Mouse (Mus musculus) liver, embryonic 14.5 days (tissue): Measurements from ENCODE around the gene Fryl. TPM values are rescaled to one million over a fixed set of nuclear protein-coding genes. Genes with fewer than 3 reads are reported as not detected.
A peak's percentile ranks its signal among the peaks of the same experiment; 100 is the strongest.

ENCODE experiments used
- ATAC-seq: fragments of 200-750 bp; cut with Nextera tagmentation; 2 replicates; pipeline ENCODE4 v1.8.0; 2017; ENCODE audit warnings: moderate number of reproducible peaks, mild to moderate bottlenecking, moderate library complexity; ENCODE audit not compliant: insufficient read depth
- DNase-seq, 3 experiments: peaks; one replicate each; pipeline ENCODE4 v3.0.0-alpha.2; 2012 to 2013; ENCODE audit warnings: low read depth in 3 of 3, low spot score in 3 of 3
- H3K27ac ChIP-seq: fragments of 300-500 bp; sonication (generic); 2 replicates; pipeline ENCODE4 v1.5.1; 2014; ENCODE audit warnings: moderate library complexity, mild to moderate bottlenecking, control low read depth, inconsistent platforms
- H3K27me3 ChIP-seq: fragments of 300-500 bp; sonication (generic); 2 replicates; pipeline ENCODE4 v1.6.1; 2014; ENCODE audit warnings: mild to moderate bottlenecking, low read length, moderate library complexity; ENCODE audit not compliant: control insufficient read depth, insufficient read depth
- H3K36me3 ChIP-seq: fragments of 300-500 bp; sonication (generic); replicated peaks from 2 replicates; pipeline ENCODE4 v1.6.1; 2014; ENCODE audit warnings: low read depth; ENCODE audit not compliant: control insufficient read depth, insufficient read depth
- H3K4me1 ChIP-seq, 2 experiments: fragments of 200-500 bp in 1 of 2; fragments of 300-500 bp in 1 of 2; sonication (generic) in 1 of 2; replicated peaks; 2 replicates each; pipeline ENCODE4 v1.6.1; 2012 to 2014; ENCODE audit warnings: antibody characterized with exemption in 1 of 2, inconsistent platforms in 1 of 2, low read length in 1 of 2; ENCODE audit not compliant: control insufficient read depth in 2 of 2, insufficient read depth in 2 of 2
- H3K4me2 ChIP-seq: fragments of 300-500 bp; sonication (generic); 2 replicates; pipeline ENCODE4 v1.6.1; 2014; ENCODE audit warnings: low read depth, mild to moderate bottlenecking, control low read depth, moderate library complexity
- H3K4me3 ChIP-seq, 2 experiments: fragments of 200-500 bp in 1 of 2; fragments of 300-500 bp in 1 of 2; sonication (generic) in 1 of 2; 2 replicates each; pipeline ENCODE4 v1.5.1; 2012 to 2014; ENCODE audit warnings: low read depth in 2 of 2, low read length in 2 of 2, mild to moderate bottlenecking in 2 of 2, control low read depth in 1 of 2, inconsistent platforms in 1 of 2, moderate library complexity in 1 of 2; ENCODE audit not compliant: insufficient read depth in 1 of 2
- H3K9ac ChIP-seq: fragments of 300-500 bp; sonication (generic); replicated peaks from 2 replicates; pipeline ENCODE4 v1.6.1; 2014; ENCODE audit warnings: mild to moderate bottlenecking, control low read depth, moderate library complexity
- H3K9me3 ChIP-seq: fragments of 300-500 bp; sonication (generic); 2 replicates; pipeline ENCODE4 v1.6.1; 2016; ENCODE audit warnings: low read length, mixed read lengths; ENCODE audit not compliant: control insufficient read depth
- CTCF ChIP-seq: IDR thresholded peaks from 2 replicates; pipeline ENCODE4 v1.5.1; 2016; ENCODE audit warnings: antibody characterized with exemption, low read depth, control low read depth
- EP300 ChIP-seq: IDR thresholded peaks from 2 replicates; pipeline ENCODE4 v1.6.1; 2016; ENCODE audit warnings: antibody characterized with exemption, low read depth
- WGBS: fragments of 180-500 bp; shearing (Covaris S2); extraction: QIAGEN DNeasy Blood & Tissue Kit; methylation state at CpG from one replicate; pipeline ENCODE4 v1.1.7; 2014; ENCODE audit not compliant: insufficient replicate concordance; 5-methylcytosine and 5-hydroxymethylcytosine counted together
- polyA plus RNA-seq, 2 experiments: library from polyadenylated mRNA; depleted of rRNA in 1 of 2; stranded (reverse) in 1 of 2; unstranded in 1 of 2; fragments of >200 nt; fragmentation: Nextera tagmentation in 1 of 2; extraction: Ambion mirVana in 1 of 2; gene quantifications; 2 replicates each; pipeline versions ENCODE4 v1.2.1 to v1.2.3; 2012 to 2014

The Fryl gene
- polyA plus RNA-seq, 2 experiments, result 22.1 to 41.8 TPM

- ATAC-seq, result no peak
- H3K4me2 ChIP-seq, result no peak overlapping the region
- no peak overlapping the region for H3K9ac ChIP-seq
- TF ChIP-seq EP300, result no peak
- TF ChIP-seq CTCF, result no peak
- no peak overlapping the region for H3K27ac ChIP-seq
- WGBS, result 80% methylated on average over 5 of the region's 5 CpGs
- no peaks in the 10 kb centered on the region for H3K27me3 ChIP-seq
- H3K4me3 ChIP-seq, result no peak overlapping the region
- no peak for DNase-seq
- no peaks in the 10 kb centered on the region for H3K4me1 ChIP-seq
- peaks cover 65% of the 10 kb centered on the region for H3K36me3 ChIP-seq
- no peaks in the 10 kb centered on the region for H3K9me3 ChIP-seq
These were observed 174.9 kb downstream of the Fryl start for GRCm38 (mm10) chr5:73081496-73081895.

DNA sequence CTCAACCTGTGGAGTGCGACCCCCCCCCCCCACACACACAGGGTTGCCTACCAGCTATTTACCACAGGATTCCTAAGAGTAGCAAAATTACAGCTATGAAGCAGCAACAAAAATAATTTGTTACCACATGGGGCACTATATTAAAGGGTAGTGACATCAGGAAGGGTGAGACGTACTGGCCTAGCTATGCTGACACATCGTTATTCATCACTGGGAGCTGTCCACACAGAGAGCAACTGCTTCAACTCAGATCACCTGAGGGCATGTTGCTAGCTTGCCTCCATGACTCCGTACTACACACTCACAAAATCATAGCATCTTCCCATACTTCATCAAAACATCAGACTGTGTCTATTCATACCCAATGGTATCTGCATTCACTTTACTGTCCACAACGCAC lies 176.6 kb downstream of the Fryl start:
- no peaks in the 10 kb centered on the region for H3K9me3 ChIP-seq
- H3K27me3 ChIP-seq, result no peaks in the 10 kb centered on the region
- H3K4me2 ChIP-seq, result no peak overlapping the region
- no peak overlapping the region for H3K9ac ChIP-seq
- no peak for ATAC-seq
- H3K27ac ChIP-seq, result no peak overlapping the region
- no peaks in the 10 kb centered on the region for H3K4me1 ChIP-seq
- no peak for TF ChIP-seq CTCF
- TF ChIP-seq EP300, result no peak
- H3K36me3 ChIP-seq, result peaks cover 70% of the 10 kb centered on the region
- H3K4me3 ChIP-seq, result no peak overlapping the region
- 87% methylated on average over 5 of the region's 5 CpGs for WGBS
- DNase-seq, result no peak

GRCm38 (mm10) chr5:73071319-73071718 lies 185.1 kb downstream of the Fryl start:
- peak; percentile 90 for TF ChIP-seq CTCF
- TF ChIP-seq EP300, result no peak
- no peaks in the 10 kb centered on the region for H3K27me3 ChIP-seq
- DNase-seq (peak; percentile 22 to 37 (median 25)), ATAC-seq (no peak)
- H3K4me3 ChIP-seq, result no peak overlapping the region
- no peak overlapping the region for H3K4me2 ChIP-seq
- no peaks in the 10 kb centered on the region for H3K4me1 ChIP-seq
- no peaks in the 10 kb centered on the region for H3K9me3 ChIP-seq
- no peak overlapping the region for H3K9ac ChIP-seq
- no peak overlapping the region for H3K27ac ChIP-seq
- H3K36me3 ChIP-seq, result peaks cover 90% of the 10 kb centered on the region
- WGBS, result 46% methylated on average over 15 of the region's 15 CpGs

GRCm38 (mm10) chr5:73066946-73067345 lies 189.5 kb downstream of the Fryl start:
- Histone ChIP-seq H3K27me3 (no peaks in the 10 kb centered on the region), H3K4me3 (no peak overlapping the region), H3K36me3 (peaks cover 74% of the 10 kb centered on the region), H3K4me1 (no peaks in the 10 kb centered on the region), H3K9me3 (no peaks in the 10 kb centered on the region), H3K27ac (no peak overlapping the region), H3K4me2 (no peak overlapping the region), H3K9ac (no peak overlapping the region)
- WGBS, result 56% methylated on average over 6 of the region's 6 CpGs
- TF ChIP-seq CTCF, result no peak
- no peak for TF ChIP-seq EP300
- ATAC-seq (no peak), DNase-seq (no peak)

DNA sequence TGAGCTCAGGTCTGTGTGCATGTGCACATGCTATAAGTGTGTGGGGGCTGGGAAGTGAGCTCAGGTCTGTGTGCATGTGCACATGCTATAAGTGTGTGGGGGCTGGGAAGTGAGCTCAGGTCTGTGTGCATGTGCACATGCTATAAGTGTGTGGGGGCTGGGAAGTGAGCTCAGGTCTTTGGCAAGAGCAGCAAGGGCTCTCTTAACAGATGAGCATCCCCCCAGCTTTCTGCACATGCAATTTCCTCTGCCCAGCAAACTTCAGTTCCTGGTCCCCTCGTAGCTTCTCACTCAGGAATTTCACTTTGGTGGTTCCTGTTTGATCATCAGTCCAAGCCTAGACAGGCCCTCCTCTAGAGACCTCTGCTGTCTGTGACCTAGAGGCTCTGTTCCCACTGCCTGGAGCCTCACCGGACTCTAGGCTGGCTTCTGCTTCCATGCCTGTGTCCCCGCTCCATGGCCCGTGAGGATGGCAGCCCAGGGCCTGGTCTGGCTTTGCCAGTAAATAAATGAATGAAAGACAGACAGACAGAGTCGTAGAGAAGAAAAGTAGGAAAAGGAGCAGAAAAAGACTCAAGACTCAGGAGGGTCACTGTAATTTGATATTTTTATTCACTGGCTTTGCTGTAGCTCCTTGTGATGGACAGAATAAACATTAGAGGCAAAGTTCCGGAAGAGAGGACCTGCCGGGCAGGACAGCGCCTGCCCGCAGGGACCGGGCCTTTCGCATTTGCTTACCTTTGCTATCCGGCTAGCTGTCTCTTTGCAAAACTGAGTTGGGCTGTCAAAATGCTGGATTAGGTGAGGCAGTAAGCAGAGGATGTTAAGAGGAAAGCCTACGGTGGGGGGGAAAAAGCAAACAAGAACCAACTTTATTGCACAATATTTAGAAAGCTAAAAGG lies 192.4 kb downstream of the Fryl start:
- H3K36me3 ChIP-seq, result peaks cover 53% of the 10 kb centered on the region
- no peak overlapping the region for H3K27ac ChIP-seq
- H3K4me2 ChIP-seq, result no peak overlapping the region
- H3K4me3 ChIP-seq, result no peak overlapping the region
- H3K4me1 ChIP-seq, result no peaks in the 10 kb centered on the region
- H3K27me3 ChIP-seq, result no peaks in the 10 kb centered on the region
- 82% methylated on average over 13 of the region's 13 CpGs for WGBS
- no peaks in the 10 kb centered on the region for H3K9me3 ChIP-seq
- DNase-seq, result no peak
- no peak overlapping the region for H3K9ac ChIP-seq
- ATAC-seq, result no peak
- TF ChIP-seq EP300, result no peak
- no peak for TF ChIP-seq CTCF
